Comparison of ENCODE assay signal across 18 mouse cellular contexts in genomic region chr3:51230886-51231285, GRCm38 (mm10). TPM values are rescaled to one million over a fixed set of nuclear protein-coding genes. Genes with fewer than 3 reads are reported as not detected.
DNase-seq lines count a peak whose midpoint lies in the region; ATAC-seq and TF ChIP-seq lines count a peak whose summit lies in the region.
"Had no signal": no experiment of that assay in that cellular context is flagged by ENCODE, and none has a peak within 500 bp of the region (broad histone marks: within the 10 kb centered on the region; RNA-seq: fewer than 3 reads in every experiment).

No protein-coding gene starts in this region.

- no peaks in the 10 kb centered on the region for H3K9me3 ChIP-seq in hindbrain, postnatal 0 days (ENCODE audit: low read length)
- no peaks in the 10 kb centered on the region for H3K9me3 ChIP-seq in hindbrain, embryonic 12.5 days (replicated peaks)
- H3K9me3 ChIP-seq in liver, postnatal 0 days (ENCODE audit: low read length) = no peaks in the 10 kb centered on the region
- H3K9me3 ChIP-seq: limb, embryonic 10.5 days; midbrain, embryonic 15.5 days had no signal

- no peaks in the 10 kb centered on the region for H3K27me3 ChIP-seq in hindbrain, postnatal 0 days (ENCODE audit: insufficient read depth, low read length)
- H3K27me3 ChIP-seq in hindbrain, embryonic 12.5 days = no peaks in the 10 kb centered on the region
- H3K27me3 ChIP-seq in liver, postnatal 0 days (ENCODE audit: insufficient read depth, low read length) = no peaks in the 10 kb centered on the region
- H3K27me3 ChIP-seq: midbrain, embryonic 15.5 days had no signal

- WGBS in hindbrain, postnatal 0 days = 74% methylated on average over 5 of the region's 5 CpGs
- WGBS in hindbrain, embryonic 12.5 days = 82% methylated on average over 5 of the region's 5 CpGs
- WGBS in bone marrow, adult 2 months = 59% methylated on average over 5 of the region's 5 CpGs
- WGBS in liver, postnatal 0 days (ENCODE audit: insufficient replicate concordance) = 56% methylated on average over 5 of the region's 5 CpGs

- H3K4me1 ChIP-seq in hindbrain, postnatal 0 days (ENCODE audit: insufficient read depth, low read length) = no peaks in the 10 kb centered on the region
- H3K4me1 ChIP-seq in hindbrain, embryonic 12.5 days = peaks cover 18% of the 10 kb centered on the region
- H3K4me1 ChIP-seq in bone marrow, adult 2 months (ENCODE audit: control insufficient read depth, insufficient read depth, low read length) = peaks cover 3% of the 10 kb centered on the region
- peaks cover 56% of the 10 kb centered on the region for H3K4me1 ChIP-seq in liver, postnatal 0 days (ENCODE audit: insufficient read depth)

- no peak overlapping the region for H3K9ac ChIP-seq in hindbrain, postnatal 0 days (replicated peaks; ENCODE audit: low read length)
- H3K9ac ChIP-seq in hindbrain, embryonic 12.5 days = no peak overlapping the region
- peak overlapping the region; percentile 47 for H3K9ac ChIP-seq in liver, postnatal 0 days (replicated peaks)
- H3K9ac ChIP-seq: midbrain, embryonic 15.5 days had no signal

- no peak for TF ChIP-seq POLR2A in bone marrow, adult 2 months (IDR thresholded peaks at IDR 0.05; ENCODE audit: borderline replicate concordance, control insufficient read depth, low read depth, low read length)

- TF ChIP-seq EP300 in liver, postnatal 0 days (IDR thresholded peaks at IDR 0.05; ENCODE audit: low read depth) = no peak

- DNase-seq in gastrocnemius, adult 2 months = no peak
- DNase-seq in gastrocnemius, adult 18-20 months (ENCODE audit: low spot score) = no peak
- no peak for DNase-seq in hindbrain, postnatal 0 days (ENCODE audit: low spot score)
- no peak for DNase-seq in liver, postnatal 0 days
- no peak for DNase-seq in adrenal gland, postnatal 36 days
- no peak for DNase-seq in Muller cell, postnatal 12 days (ENCODE audit: inconsistent ontology term)
- DNase-seq: cerebellum, adult 8-10 months; gastrocnemius, postnatal 14 days; kidney, postnatal 10 days; layer of hippocampus, postnatal 36 days; retina, postnatal 1 day; thymus, adult 2 months had no signal

- H3K36me3 ChIP-seq in hindbrain, postnatal 0 days (ENCODE audit: insufficient read depth, low read length) = no peaks in the 10 kb centered on the region
- H3K36me3 ChIP-seq in hindbrain, embryonic 12.5 days = no peaks in the 10 kb centered on the region
- H3K36me3 ChIP-seq in liver, postnatal 0 days (replicated peaks; ENCODE audit: insufficient read depth, low read length) = no peaks in the 10 kb centered on the region
- H3K36me3 ChIP-seq: midbrain, embryonic 15.5 days had no signal

- H3K4me3 ChIP-seq in gastrocnemius, adult 2 months = no peak overlapping the region
- no peak overlapping the region for H3K4me3 ChIP-seq in hindbrain, postnatal 0 days (ENCODE audit: low read length)
- no peak overlapping the region for H3K4me3 ChIP-seq in hindbrain, embryonic 12.5 days
- H3K4me3 ChIP-seq in bone marrow, adult 2 months (replicated peaks; ENCODE audit: control insufficient read depth, low read depth, low read length) = no peak overlapping the region
- 0 out of 2 replicates have a peak overlapping the region, but pooled peaks have one; percentile 2 for H3K4me3 ChIP-seq in liver, postnatal 0 days (ENCODE audit: low read depth, low read length)
- H3K4me3 ChIP-seq: limb, embryonic 10.5 days; midbrain, embryonic 15.5 days had no signal

- no peak for ATAC-seq in hindbrain, postnatal 0 days
- ATAC-seq in hindbrain, embryonic 12.5 days (ENCODE audit: low FRiP score) = no peak
- no peak for ATAC-seq in liver, postnatal 0 days
- ATAC-seq: forebrain, embryonic 14.5 days; midbrain, embryonic 15.5 days had no signal

- intact Hi-C loops in gastrocnemius, adult 2 months (cut with DNase I) = loop anchor here (5.0 kb wide), 1 partner anchor 176 kb away; the partner anchor contains the start of gene Ndufc1

- H3K27ac ChIP-seq in gastrocnemius, adult 2 months = peak overlapping the region; percentile 93
- H3K27ac ChIP-seq in hindbrain, postnatal 0 days = 0 out of 2 replicates have a peak overlapping the region, but pooled peaks have one; percentile 26
- no peak overlapping the region for H3K27ac ChIP-seq in hindbrain, embryonic 12.5 days
- H3K27ac ChIP-seq in bone marrow, adult 2 months (ENCODE audit: control insufficient read depth, insufficient read depth, low read depth, low read length, poor library complexity) = peak overlapping the region; percentile 65
- H3K27ac ChIP-seq in liver, postnatal 0 days (ENCODE audit: low read depth) = peak overlapping the region; percentile 92
- H3K27ac ChIP-seq: limb, embryonic 10.5 days; macrophage; midbrain, embryonic 15.5 days had no signal

- no peak for TF ChIP-seq CTCF in gastrocnemius, adult 2 months (IDR thresholded peaks at IDR 0.05)
- no peak for TF ChIP-seq CTCF in hindbrain, postnatal 0 days (IDR thresholded peaks at IDR 0.05; ENCODE audit: low read depth)
- TF ChIP-seq CTCF in bone marrow, adult 2 months (IDR thresholded peaks at IDR 0.05; ENCODE audit: control insufficient read depth, insufficient read depth, low read length) = no peak
- no peak for TF ChIP-seq CTCF in liver, postnatal 0 days (IDR thresholded peaks at IDR 0.05; ENCODE audit: low read depth)

- no peak overlapping the region for H3K4me2 ChIP-seq in hindbrain, postnatal 0 days (ENCODE audit: low read depth, low read length)
- no peak overlapping the region for H3K4me2 ChIP-seq in hindbrain, embryonic 12.5 days (replicated peaks)
- H3K4me2 ChIP-seq in liver, postnatal 0 days (ENCODE audit: low read depth, low read length) = peak overlapping the region; percentile 56
- H3K4me2 ChIP-seq: midbrain, embryonic 15.5 days had no signal

RNA-seq across cellular contexts. Expression of gene Noct, which starts 6.6 kb away (rescaled TPM):
- total RNA-seq in gastrocnemius, adult 2 months (2021) = 10 to 100 TPM; 23.7 to 34.3 TPM
- 10 to 100 TPM; 22.5 to 28.0 TPM for total RNA-seq in gastrocnemius, adult 18-20 months (2021)
- total RNA-seq in hindbrain, postnatal 0 days (2014; rRNA removed) = 40.8 and 41.9 TPM in 2 replicates
- 27.7 and 31.6 TPM in 2 replicates for polyA plus RNA-seq in hindbrain, postnatal 0 days (2015; fragmentation: Nextera tagmentation; extraction: Ambion mirVana)
- polyA plus RNA-seq in hindbrain, embryonic 12.5 days (2016; fragmentation: Nextera tagmentation; extraction: Ambion mirVana) = 18.5 and 19.3 TPM in 2 replicates
- 14.4 and 18.3 TPM in 2 replicates for polyA plus RNA-seq in bone marrow, adult 2 months (2011; ENCODE audit: insufficient read depth, insufficient read length, low replicate concordance, missing spikeins)
- 8.5 and 11.4 TPM in 2 replicates for polyA plus RNA-seq in liver, postnatal 0 days (2015; fragmentation: Nextera tagmentation; extraction: Ambion mirVana)
- 10 to 100 TPM; 18.4 to 31.1 TPM for total RNA-seq in adrenal gland, postnatal 36 days (2021)
